Mouse (Mus musculus) left cerebral cortex, adult 18-20 months (tissue): ENCODE results near the gene Pigs. TPM values are rescaled to one million over a fixed set of nuclear protein-coding genes. Genes with fewer than 3 reads are reported as not detected.

Experiments
- DNase-seq, 2 experiments: peaks; one replicate each; pipeline ENCODE4 v3.0.0; 2021 to 2022; ENCODE audit warnings: low spot score in 2 of 2, mixed read lengths in 1 of 2
- long read RNA-seq, 2 experiments: library from polyadenylated mRNA; stranded (forward); transcript quantifications; one replicate each; pipeline ENCODE4 v2.0.0; 2021
- total RNA-seq, 2 experiments: library from RNA; stranded (reverse); gene quantifications; 2 replicates each; pipeline ENCODE4 v1.2.3; 2021

Pigs gene
- total RNA-seq: 10 to 100 TPM; 58.4 to 61.2 TPM
- long read RNA-seq, experiment 1, transcript Pigs-201 (12 exons, 2,501 nt): major isoform, 85 of 139 reads
- long read RNA-seq, experiment 1, partial matches to known transcripts: 29 of 139 reads
- long read RNA-seq, experiment 1, other reads (novel, unspliced or antisense): 25 of 139 reads
- long read RNA-seq, experiment 2, transcript Pigs-201 (12 exons, 2,501 nt): major isoform, 67 of 125 reads
- long read RNA-seq, experiment 2, partial matches to known transcripts: 36 of 125 reads
- long read RNA-seq, experiment 2, other reads (novel, unspliced or antisense): 22 of 125 reads

- DNase-seq: peak; percentile 96 to 97
Observed at GRCm38 (mm10) chr11:78327634-78328511, at the start of gene Pigs. TSS of gene Pigs (plus strand) at chr11:78328415.

GRCm38 (mm10) chr11:78278853-78279252 is 49.4 kb upstream of the Pigs start:
- DNase-seq: no peak

GRCm38 (mm10) chr11:78279586-78279985 is 48.6 kb upstream of the Pigs start:
- DNase-seq: no peak

GRCm38 (mm10) chr11:78289146-78289763 is 39.0 kb upstream of the Pigs start:
- DNase-seq: no peak

GRCm38 (mm10) chr11:78290654-78291053 is 37.6 kb upstream of the Pigs start, which contains the start of gene BC030499:
TSS of gene BC030499 (plus strand) at chr11:78290841.
- peak; percentile 46 to 68 for DNase-seq

- DNase-seq: no peak
Observed at GRCm38 (mm10) chr11:78294585-78294984, 33.6 kb upstream of the Pigs start.

GRCm38 (mm10) chr11:78300917-78301316 is 27.3 kb upstream of the Pigs start:
- DNase-seq: no peak

GRCm38 (mm10) chr11:78301357-78302084 is 26.7 kb upstream of the Pigs start, which contains the start of gene Spag5:
TSS of gene Spag5 (plus strand) at chr11:78301529.
- DNase-seq: peak; percentile 86 to 94

GRCm38 (mm10) chr11:78305272-78305671 is 22.9 kb upstream of the Pigs start:
- DNase-seq: no peak

- DNase-seq: no peak
Observed at GRCm38 (mm10) chr11:78310861-78311511, 17.2 kb upstream of the Pigs start.

GRCm38 (mm10) chr11:78313662-78314061 is 14.6 kb upstream of the Pigs start:
- no peak for DNase-seq

- DNase-seq: no peak
Observed at GRCm38 (mm10) chr11:78318411-78318810, 9.8 kb upstream of the Pigs start.

- DNase-seq: no peak
Observed at GRCm38 (mm10) chr11:78322076-78322831, 6.0 kb upstream of the Pigs start.

GRCm38 (mm10) chr11:78322860-78323259 is 5.4 kb upstream of the Pigs start, which contains the start of gene Aldoc:
TSS of gene Aldoc (plus strand) at chr11:78322968.
- DNase-seq: peak; percentile 77 to 85

GRCm38 (mm10) chr11:78324000-78324785 is 4.0 kb upstream of the Pigs start:
- peak in 1 of 2 experiments; percentile 32 for DNase-seq

GRCm38 (mm10) chr11:78324965-78325364 is 3.2 kb upstream of the Pigs start:
- DNase-seq: no peak

- no peak for DNase-seq
Observed at GRCm38 (mm10) chr11:78327215-78327614, 1.0 kb upstream of the Pigs start.

GRCm38 (mm10) chr11:78328512-78329056 is 369 bp downstream of the Pigs start:
- DNase-seq: no peak
